Mouse (Mus musculus): Measurements from ENCODE around the gene Kcnma1. TPM values are rescaled to one million over a fixed set of nuclear protein-coding genes. Genes with fewer than 3 reads are reported as not detected.

The Kcnma1 gene
- polyA plus RNA-seq, 1 experiment from 2014 or later: 2.7 TPM

GRCm38 (mm10) chr14:23266554-23267309 lies 747.6 kb downstream of the Kcnma1 start:
- Histone ChIP-seq H3K4me2 (replicated peaks) (no peak overlapping the region), H3K9me3 (no peaks in the 10 kb centered on the region), H3K27ac (replicated peaks) (no peak overlapping the region), H3K9ac (replicated peaks) (no peak overlapping the region), H3K27me3 (no peaks in the 10 kb centered on the region), H3K4me1 (no peaks in the 10 kb centered on the region), H3K4me3 (no peak overlapping the region), H3K36me3 (no peaks in the 10 kb centered on the region)
- WGBS: 59% methylated on average over 4 of the region's 4 CpGs
- ATAC-seq (ENCODE audit: low FRiP score, low read depth): no peak

GRCm38 (mm10) chr14:23253154-23253553 lies 761.1 kb downstream of the Kcnma1 start:
- Histone ChIP-seq H3K27me3 (no peaks in the 10 kb centered on the region), H3K9me3 (no peaks in the 10 kb centered on the region), H3K36me3 (no peaks in the 10 kb centered on the region), H3K4me3 (no peak overlapping the region), H3K9ac (replicated peaks) (no peak overlapping the region), H3K4me1 (no peaks in the 10 kb centered on the region), H3K27ac (replicated peaks) (no peak overlapping the region), H3K4me2 (replicated peaks) (no peak overlapping the region)
- ATAC-seq (ENCODE audit: low FRiP score, low read depth): no peak
- WGBS: 88% methylated on average over 4 of the region's 4 CpGs

GRCm38 (mm10) chr14:23244446-23244845 lies 769.8 kb downstream of the Kcnma1 start:
- Histone ChIP-seq H3K4me3 (no peak overlapping the region), H3K36me3 (no peaks in the 10 kb centered on the region), H3K9ac (replicated peaks) (no peak overlapping the region), H3K4me1 (no peaks in the 10 kb centered on the region), H3K9me3 (no peaks in the 10 kb centered on the region), H3K27me3 (no peaks in the 10 kb centered on the region), H3K4me2 (replicated peaks) (no peak overlapping the region), H3K27ac (replicated peaks) (no peak overlapping the region)
- 83% methylated on average over 5 of the region's 5 CpGs for WGBS
- ATAC-seq (ENCODE audit: low FRiP score, low read depth): no peak

- H3K9ac ChIP-seq (replicated peaks): no peak overlapping the region
Measured at GRCm38 (mm10) chr14:23243857-23244256, 770.4 kb downstream of the Kcnma1 start.

More at GRCm38 (mm10) chr14:23243857-23244256, 770.4 kb downstream of the Kcnma1 start:
- H3K27ac ChIP-seq (replicated peaks): no peak overlapping the region
- no peaks in the 10 kb centered on the region for H3K4me1 ChIP-seq
- no peak overlapping the region for H3K4me3 ChIP-seq
- H3K36me3 ChIP-seq: no peaks in the 10 kb centered on the region
- H3K27me3 ChIP-seq: no peaks in the 10 kb centered on the region
- no peak for ATAC-seq (ENCODE audit: low FRiP score, low read depth)
- no peaks in the 10 kb centered on the region for H3K9me3 ChIP-seq
- H3K4me2 ChIP-seq (replicated peaks): no peak overlapping the region

Other genes starting within 250 kb of the Kcnma1 start
- gene Dlg5, start 231.4 kb upstream of the Kcnma1 start, polyA plus RNA-seq (2016; fragmentation: Nextera tagmentation; extraction: Ambion mirVana): 18.6 and 19.0 TPM in 2 replicates